Mouse (Mus musculus) right cerebral cortex, postnatal 25 days (tissue): ENCODE measurements at regions not wholly inside any gene's neighbourhood (a gene's known extent, or its start where the extent isn't known, plus 50 kb on each side); places are given as distances from the start of the nearest gene placed in this dataset.

Source experiments
- DNase-seq: peaks from one replicate; pipeline ENCODE4 v3.0.0; 2022

GRCm38 (mm10) chrX:147616374-147616773, 62.5 kb upstream of the Lrch2 start:
- DNase-seq = no peak

GRCm38 (mm10) chrX:147608660-147609059, 54.8 kb upstream of the Lrch2 start:
- peak; percentile 23 for DNase-seq
